In genomic region chr19:53734845-53735244, GRCm38 (mm10) we compare ENCODE assay signal across 13 mouse cellular contexts. TPM values are rescaled to one million over a fixed set of nuclear protein-coding genes. Genes with fewer than 3 reads are reported as not detected.
DNase-seq lines count a peak whose midpoint lies in the region; ATAC-seq and TF ChIP-seq lines count a peak whose summit lies in the region.
"Had no signal": no experiment of that assay in that cellular context is flagged by ENCODE, and none has a peak within 500 bp of the region (broad histone marks: within the 10 kb centered on the region; RNA-seq: fewer than 3 reads in every experiment).

No protein-coding gene starts in this region.

- H3K36me3 ChIP-seq in liver, postnatal 0 days (replicated peaks; ENCODE audit: insufficient read depth, low read length): no peaks in the 10 kb centered on the region
- H3K36me3 ChIP-seq in liver, embryonic 11.5 days (ENCODE audit: control insufficient read depth, insufficient read depth, low read length): no peaks in the 10 kb centered on the region
- H3K36me3 ChIP-seq: embryonic facial prominence, embryonic 15.5 days; heart, embryonic 15.5 days; limb, embryonic 12.5 days; neural tube, embryonic 15.5 days had no signal

- peak; percentile 68 for TF ChIP-seq CTCF in liver, postnatal 0 days (IDR thresholded peaks at IDR 0.05; ENCODE audit: low read depth)

- ATAC-seq in liver, postnatal 0 days: no peak
- no peak for ATAC-seq in liver, embryonic 11.5 days (replicated peaks; ENCODE audit: low FRiP score)

- no peaks in the 10 kb centered on the region for H3K9me3 ChIP-seq in liver, postnatal 0 days (ENCODE audit: low read length)
- H3K9me3 ChIP-seq in liver, embryonic 11.5 days (ENCODE audit: control insufficient read depth, low read length): no peaks in the 10 kb centered on the region
- H3K9me3 ChIP-seq: embryonic facial prominence, embryonic 15.5 days; heart, embryonic 15.5 days; limb, embryonic 12.5 days; neural tube, embryonic 15.5 days had no signal

- no peak overlapping the region for H3K4me3 ChIP-seq in liver, postnatal 0 days (ENCODE audit: low read depth, low read length)
- no peak overlapping the region for H3K4me3 ChIP-seq in liver, embryonic 11.5 days (ENCODE audit: low read depth, low read length)
- H3K4me3 ChIP-seq: embryonic facial prominence, embryonic 15.5 days; heart, embryonic 15.5 days; limb, embryonic 12.5 days; neural tube, embryonic 15.5 days had no signal

- H3K4me2 ChIP-seq in liver, postnatal 0 days (ENCODE audit: low read depth, low read length): no peak overlapping the region
- no peak overlapping the region for H3K4me2 ChIP-seq in liver, embryonic 11.5 days
- H3K4me2 ChIP-seq: embryonic facial prominence, embryonic 15.5 days; heart, embryonic 15.5 days; limb, embryonic 12.5 days; neural tube, embryonic 15.5 days had no signal

- H3K4me1 ChIP-seq in liver, postnatal 0 days (ENCODE audit: insufficient read depth): peaks cover 5% of the 10 kb centered on the region; the same call in 1 of the 2 replicates
- H3K4me1 ChIP-seq in liver, embryonic 11.5 days (replicated peaks; ENCODE audit: control insufficient read depth, insufficient read depth, low read length): no peaks in the 10 kb centered on the region

- no peak overlapping the region for H3K27ac ChIP-seq in liver, postnatal 0 days (ENCODE audit: low read depth)
- no peak overlapping the region for H3K27ac ChIP-seq in liver, embryonic 11.5 days (ENCODE audit: low read depth, low read length)
- H3K27ac ChIP-seq: embryonic facial prominence, embryonic 15.5 days; heart, embryonic 15.5 days; limb, embryonic 12.5 days; neural tube, embryonic 15.5 days had no signal

- 47% methylated on average over 5 of the region's 5 CpGs for WGBS in liver, postnatal 0 days (ENCODE audit: insufficient replicate concordance)
- 47% methylated on average over 5 of the region's 5 CpGs for WGBS in liver, embryonic 11.5 days

- H3K27me3 ChIP-seq in liver, postnatal 0 days (ENCODE audit: insufficient read depth, low read length): no peaks in the 10 kb centered on the region
- H3K27me3 ChIP-seq in liver, embryonic 11.5 days (replicated peaks; ENCODE audit: control insufficient read depth, insufficient read depth, low read length): no peaks in the 10 kb centered on the region
- H3K27me3 ChIP-seq: embryonic facial prominence, embryonic 15.5 days; heart, embryonic 15.5 days; limb, embryonic 12.5 days; neural tube, embryonic 15.5 days had no signal

- TF ChIP-seq EP300 in liver, postnatal 0 days (IDR thresholded peaks at IDR 0.05; ENCODE audit: low read depth): no peak

- no peak overlapping the region for H3K9ac ChIP-seq in liver, postnatal 0 days (replicated peaks)
- no peak overlapping the region for H3K9ac ChIP-seq in liver, embryonic 11.5 days (ENCODE audit: low read depth, low read length)
- H3K9ac ChIP-seq: embryonic facial prominence, embryonic 15.5 days; heart, embryonic 15.5 days; limb, embryonic 12.5 days; neural tube, embryonic 15.5 days had no signal

- DNase-seq in embryo, embryonic 10.5 days (ENCODE audit: low spot score): peak; percentile 28
- DNase-seq in embryo, embryonic 10 days (ENCODE audit: low spot score): no peak
- DNase-seq in liver, postnatal 0 days: no peak
- no peak for DNase-seq in liver, embryonic 11.5 days (ENCODE audit: low spot score)
- DNase-seq in B cell, adult 2 months: peak; percentile 16 to 19
- DNase-seq in c-Kit-positive CD71-positive TER-119-negative erythroid progenitor cells, embryonic 14.5 days (ENCODE audit: low read depth): peak; percentile 11
- DNase-seq in cerebellum, adult 8-10 months: no peak
- no peak for DNase-seq in cerebellum, postnatal 4 days (ENCODE audit: low spot score in 2 of 2)
- DNase-seq: cerebellum, adult 18-20 months had no signal

RNA-seq across cellular contexts. Expression of gene Rbm20, which starts 57.7 kb away (rescaled TPM):
- 0.16 and 0.17 TPM in 2 replicates for polyA plus RNA-seq in liver, postnatal 0 days (2015; fragmentation: Nextera tagmentation; extraction: Ambion mirVana)
- 0.35 and 0.37 TPM in 2 replicates for polyA plus RNA-seq in liver, embryonic 11.5 days (2014; fragmentation: Nextera tagmentation; extraction: Ambion mirVana)

Comparison
In these comparisons a context has a peak if more than half of its experiments do, and no peak if none do; other contexts are left out.
1. DNase-seq: peak in embryo, embryonic 10.5 days (single experiment), B cell, adult 2 months (2 of 2) and c-Kit-positive CD71-positive TER-119-negative erythroid progenitor cells, embryonic 14.5 days (single experiment); none in embryo, embryonic 10 days (single experiment), liver, postnatal 0 days (single experiment), liver, embryonic 11.5 days (single experiment), cerebellum, adult 8-10 months (single experiment) and cerebellum, postnatal 4 days (0 of 2).